Mouse (Mus musculus) midbrain, embryonic 14.5 days (tissue): Measurements from ENCODE around the gene Fam92b. TPM values are rescaled to one million over a fixed set of nuclear protein-coding genes. Genes with fewer than 3 reads are reported as not detected.
A peak's percentile ranks its signal among the peaks of the same experiment; 100 is the strongest.

Source experiments
- ATAC-seq: fragments of 200-750 bp; cut with Nextera tagmentation; 2 replicates; pipeline ENCODE4 v1.8.0; 2017; ENCODE audit warnings: moderate number of reproducible peaks, moderate library complexity; ENCODE audit not compliant: low FRiP score, low TSS enrichment
- DNase-seq: peaks from one replicate; pipeline ENCODE4 v3.0.0-alpha.2; 2015
- H3K27ac ChIP-seq: fragments of 300-500 bp; sonication (generic); replicated peaks from 2 replicates; pipeline ENCODE4 v1.5.1; 2014; ENCODE audit warnings: mild to moderate bottlenecking, low read depth, low read length, moderate library complexity
- H3K27me3 ChIP-seq: fragments of 300-500 bp; sonication (generic); 2 replicates; pipeline ENCODE4 v1.6.1; 2014; ENCODE audit warnings: low read length, control low read depth, mixed read lengths; ENCODE audit not compliant: control insufficient read depth, insufficient read depth
- H3K36me3 ChIP-seq: fragments of 300-500 bp; sonication (generic); 2 replicates; pipeline ENCODE4 v1.6.1; 2014; ENCODE audit warnings: low read length, control low read depth; ENCODE audit not compliant: control insufficient read depth, insufficient read depth
- H3K4me1 ChIP-seq: fragments of 300-500 bp; sonication (generic); 2 replicates; pipeline ENCODE4 v1.6.1; 2014; ENCODE audit warnings: mild to moderate bottlenecking, antibody characterized with exemption, low read length, control low read depth; ENCODE audit not compliant: control insufficient read depth, insufficient read depth
- H3K4me2 ChIP-seq: fragments of 300-500 bp; sonication (generic); 2 replicates; pipeline ENCODE4 v1.6.1; 2014; ENCODE audit warnings: mild to moderate bottlenecking, low read length, moderate library complexity
- H3K4me3 ChIP-seq: fragments of 300-500 bp; sonication (generic); replicated peaks from 2 replicates; pipeline ENCODE4 v1.5.1; 2014; ENCODE audit warnings: low read depth, low read length
- H3K9ac ChIP-seq: fragments of 300-500 bp; sonication (generic); replicated peaks from 2 replicates; pipeline ENCODE4 v1.6.1; 2014; ENCODE audit warnings: mild to moderate bottlenecking, low read length, moderate library complexity
- H3K9me3 ChIP-seq: fragments of 300-500 bp; sonication (generic); 2 replicates; pipeline ENCODE4 v1.6.1; 2016; ENCODE audit warnings: low read length, control low read depth, mixed read lengths; ENCODE audit not compliant: control insufficient read depth
- WGBS: fragments of 180-500 bp; shearing (Covaris S2); extraction: QIAGEN DNeasy Blood & Tissue Kit; methylation state at CpG from one replicate; pipeline ENCODE4 v1.1.7; 2014; 5-methylcytosine and 5-hydroxymethylcytosine counted together
- polyA plus RNA-seq: library from polyadenylated mRNA; unstranded; fragments of >200 nt; fragmentation: Nextera tagmentation; extraction: Ambion mirVana; gene quantifications from 2 replicates; pipeline ENCODE4 v1.2.1, GENCODE M21; 2014

Gene Fam92b
- polyA plus RNA-seq, 1 experiment from 2014 or later, result 1.8 TPM

DNA sequence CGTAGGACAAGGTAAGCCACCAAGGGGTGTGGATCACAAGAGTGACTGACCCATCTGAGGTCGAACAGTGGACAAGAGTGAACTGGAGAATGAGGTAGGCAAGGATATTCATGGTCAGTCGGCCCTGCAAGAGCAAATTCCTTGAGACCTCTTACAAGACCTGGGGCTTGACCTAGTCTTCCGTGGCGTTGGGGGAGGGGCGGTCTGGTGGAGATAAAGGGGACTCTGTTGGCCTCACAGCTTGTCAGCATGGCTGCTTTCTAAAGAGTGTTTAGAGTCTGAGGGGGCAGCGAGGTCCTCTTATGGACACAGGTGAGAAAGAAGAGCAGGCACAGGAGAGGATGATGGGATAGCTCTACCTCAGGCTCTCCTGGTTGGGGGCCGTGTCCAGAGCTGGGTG lies 8.1 kb downstream of the Fam92b start:
- H3K4me3 ChIP-seq, result no peak overlapping the region
- DNase-seq (no peak), ATAC-seq (no peak)
- H3K27me3 ChIP-seq, result peaks cover 5% of the 10 kb centered on the region; the same call in 1 of the 2 replicates
- no peak overlapping the region for H3K4me2 ChIP-seq
- H3K9me3 ChIP-seq, result no peaks in the 10 kb centered on the region
- H3K27ac ChIP-seq, result no peak overlapping the region
- no peaks in the 10 kb centered on the region for H3K36me3 ChIP-seq
- H3K9ac ChIP-seq, result no peak overlapping the region
- 27% methylated on average over 8 of the region's 8 CpGs for WGBS
- H3K4me1 ChIP-seq, result peaks cover 10% of the 10 kb centered on the region

DNA sequence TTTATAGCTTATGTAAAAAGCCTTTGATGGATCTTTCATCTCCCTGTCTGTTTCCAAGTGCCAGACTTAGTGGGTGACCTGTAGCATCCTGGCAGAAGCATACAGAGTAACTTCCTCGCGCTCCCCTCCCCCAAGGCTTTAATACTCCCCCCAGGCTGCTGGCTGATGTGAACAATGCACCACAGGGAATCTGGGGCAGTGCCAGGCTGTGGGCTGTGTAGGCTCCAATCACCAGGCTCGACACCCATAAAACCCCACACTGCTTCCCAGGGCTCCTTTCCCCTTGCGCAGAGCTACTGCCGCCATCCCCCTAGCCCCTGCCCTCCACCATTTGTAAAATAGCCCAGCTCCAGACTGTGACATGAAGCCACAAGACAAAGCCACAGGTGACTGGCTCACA lies 9.4 kb downstream of the Fam92b start:
- H3K27ac ChIP-seq, result no peak overlapping the region; the same call in 1 of the 2 replicates
- peaks cover 10% of the 10 kb centered on the region for H3K4me1 ChIP-seq
- 21% methylated on average over 5 of the region's 5 CpGs for WGBS
- H3K9ac ChIP-seq, result no peak overlapping the region
- no peaks in the 10 kb centered on the region for H3K9me3 ChIP-seq
- H3K4me2 ChIP-seq, result peak overlapping the region; percentile 19; the same call in 1 of the 2 replicates
- DNase-seq (peak; percentile 68), ATAC-seq (peak; percentile 31; the same call in 1 of the 2 replicates)
- H3K36me3 ChIP-seq, result 0 out of 2 replicates have a peak, but pooled peaks cover under 1% of the 10 kb centered on the region
- peaks cover 5% of the 10 kb centered on the region; the same call in 1 of the 2 replicates for H3K27me3 ChIP-seq
- no peak overlapping the region for H3K4me3 ChIP-seq

GRCm38 (mm10) chr8:120167136-120167535 lies 10.1 kb downstream of the Fam92b start:
- H3K4me1 ChIP-seq, result peaks cover 10% of the 10 kb centered on the region
- no peak for ATAC-seq
- no peaks in the 10 kb centered on the region for H3K9me3 ChIP-seq
- DNase-seq, result no peak
- WGBS, result 90% methylated on average over 8 of the region's 8 CpGs
- no peak overlapping the region for H3K4me2 ChIP-seq
- peaks cover 5% of the 10 kb centered on the region; the same call in 1 of the 2 replicates for H3K36me3 ChIP-seq
- H3K27ac ChIP-seq, result no peak overlapping the region
- H3K4me3 ChIP-seq, result no peak overlapping the region
- no peak overlapping the region for H3K9ac ChIP-seq
- peaks cover 3% of the 10 kb centered on the region; the same call in 1 of the 2 replicates for H3K27me3 ChIP-seq

DNA sequence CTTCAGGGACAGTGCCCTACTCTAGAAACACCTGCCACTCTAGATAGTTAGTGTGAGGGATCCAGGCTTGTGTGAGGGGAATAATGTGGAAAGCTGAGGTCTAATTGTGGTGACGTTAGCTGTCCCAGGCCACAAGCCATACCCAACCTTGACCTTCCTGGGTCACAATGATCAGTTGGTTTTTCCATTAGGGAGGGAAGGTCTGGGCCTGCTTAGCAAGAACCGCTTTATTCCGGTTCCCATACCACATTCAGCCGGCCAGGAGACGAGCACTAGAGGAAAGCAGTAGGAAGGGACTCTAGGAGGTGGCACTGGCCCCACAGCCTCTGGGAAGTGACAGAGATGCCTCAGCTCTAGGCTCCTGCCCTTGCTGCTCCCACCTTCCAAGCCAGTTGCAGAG lies 13.2 kb downstream of the Fam92b start:
- Histone ChIP-seq H3K27ac (no peak overlapping the region), H3K4me2 (no peak overlapping the region), H3K9me3 (no peaks in the 10 kb centered on the region), H3K36me3 (peaks cover 20% of the 10 kb centered on the region; the same call in 1 of the 2 replicates), H3K9ac (no peak overlapping the region), H3K4me1 (peaks cover 10% of the 10 kb centered on the region), H3K27me3 (no peaks in the 10 kb centered on the region), H3K4me3 (no peak overlapping the region)
- DNase-seq, result no peak
- no peak for ATAC-seq
- WGBS, result 89% methylated on average over 5 of the region's 5 CpGs

- WGBS, result 57% methylated on average over 8 of the region's 8 CpGs
- Histone ChIP-seq H3K4me2 (no peak overlapping the region), H3K36me3 (peaks cover 20% of the 10 kb centered on the region; the same call in 1 of the 2 replicates), H3K9me3 (no peaks in the 10 kb centered on the region), H3K9ac (no peak overlapping the region), H3K4me1 (peaks cover 9% of the 10 kb centered on the region), H3K27me3 (no peaks in the 10 kb centered on the region), H3K27ac (no peak overlapping the region), H3K4me3 (no peak overlapping the region)
- ATAC-seq (no peak), DNase-seq (no peak)
These were observed 13.9 kb downstream of the Fam92b start for GRCm38 (mm10) chr8:120163376-120163775.

DNA sequence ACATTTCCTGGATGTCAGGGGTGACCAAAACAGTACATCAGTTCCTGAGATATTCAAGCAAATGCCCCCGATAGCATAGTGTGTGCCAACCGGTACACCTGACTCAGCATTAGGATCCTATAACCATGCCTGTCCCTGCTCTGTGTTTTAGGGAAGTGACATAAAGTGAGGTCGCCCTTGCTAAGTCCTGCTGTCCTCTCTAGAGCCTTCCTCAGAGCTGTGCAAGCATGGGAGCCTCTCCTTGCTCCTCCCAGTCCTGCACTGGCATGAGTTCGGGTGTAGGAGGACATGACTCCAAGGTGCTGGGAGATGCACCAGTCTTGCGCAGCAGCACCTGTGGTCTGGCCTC lies 14.9 kb downstream of the Fam92b start:
- Histone ChIP-seq H3K9ac (no peak overlapping the region), H3K36me3 (peaks cover 20% of the 10 kb centered on the region; the same call in 1 of the 2 replicates), H3K27me3 (no peaks in the 10 kb centered on the region), H3K27ac (no peak overlapping the region), H3K4me1 (0 out of 2 replicates have a peak, but pooled peaks cover 3% of the 10 kb centered on the region), H3K4me3 (no peak overlapping the region), H3K9me3 (no peaks in the 10 kb centered on the region), H3K4me2 (no peak overlapping the region)
- DNase-seq, result no peak
- WGBS, result 90% methylated on average over 5 of the region's 5 CpGs
- no peak for ATAC-seq

DNA sequence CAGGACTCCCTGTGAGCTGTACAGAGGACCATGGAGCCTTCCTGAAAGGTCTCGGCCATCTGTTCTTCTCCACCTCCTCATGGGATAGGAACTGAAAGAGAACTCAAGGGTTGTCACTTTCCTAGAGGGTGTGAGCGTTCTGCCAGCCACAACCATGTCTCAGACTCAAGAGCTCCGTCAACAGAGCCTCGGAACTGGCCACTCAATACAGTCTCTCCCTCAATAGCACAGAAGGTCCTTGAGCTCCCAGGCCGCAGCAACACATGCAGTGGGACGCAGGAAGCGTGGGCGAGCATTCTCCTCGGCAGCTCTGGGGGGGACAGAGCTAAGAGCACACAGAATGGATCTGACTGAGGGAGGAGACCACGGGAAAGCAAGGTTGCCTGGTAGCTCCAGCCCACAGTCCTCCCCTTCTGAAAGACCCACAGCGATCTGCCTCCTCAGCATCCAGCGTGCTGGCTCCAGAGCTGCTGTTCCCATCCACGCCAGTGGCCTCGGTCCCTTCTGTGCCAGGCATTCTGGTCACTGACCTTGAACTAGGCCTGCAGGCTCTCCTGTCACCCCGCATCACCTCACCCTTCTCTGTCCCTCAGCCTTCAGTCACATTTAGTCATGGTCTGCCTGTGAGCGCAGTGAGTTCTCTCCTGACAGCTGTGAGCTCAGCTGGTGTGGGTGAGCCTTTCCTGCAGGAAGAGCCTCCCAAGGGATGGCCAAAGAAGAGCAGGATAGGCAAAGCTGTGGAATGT lies 15.4 kb downstream of the Fam92b start:
- WGBS, result 73% methylated on average over 16 of the region's 16 CpGs
- Histone ChIP-seq H3K9me3 (no peaks in the 10 kb centered on the region), H3K4me2 (no peak overlapping the region), H3K27ac (no peak overlapping the region), H3K27me3 (no peaks in the 10 kb centered on the region), H3K4me1 (no peaks in the 10 kb centered on the region), H3K4me3 (no peak overlapping the region), H3K9ac (no peak overlapping the region; the same call in 1 of the 2 replicates), H3K36me3 (peaks cover 20% of the 10 kb centered on the region; the same call in 1 of the 2 replicates)
- DNase-seq (no peak), ATAC-seq (no peak)

GRCm38 (mm10) chr8:120160366-120160765 lies 16.9 kb downstream of the Fam92b start:
- no peak for ATAC-seq
- Histone ChIP-seq H3K27ac (no peak overlapping the region), H3K9me3 (no peaks in the 10 kb centered on the region), H3K4me3 (no peak overlapping the region), H3K36me3 (peaks cover 23% of the 10 kb centered on the region; the same call in 1 of the 2 replicates), H3K4me1 (no peaks in the 10 kb centered on the region), H3K9ac (no peak overlapping the region), H3K27me3 (no peaks in the 10 kb centered on the region), H3K4me2 (no peak overlapping the region)
- WGBS, result 85% methylated on average over 8 of the region's 8 CpGs
- no peak for DNase-seq

- ATAC-seq (no peak), DNase-seq (no peak)
- no peak overlapping the region for H3K4me2 ChIP-seq
- no peak overlapping the region for H3K9ac ChIP-seq
- 68% methylated on average over 7 of the region's 7 CpGs for WGBS
- no peak overlapping the region for H3K27ac ChIP-seq
- H3K36me3 ChIP-seq, result peaks cover 23% of the 10 kb centered on the region
- H3K4me1 ChIP-seq, result no peaks in the 10 kb centered on the region
- no peaks in the 10 kb centered on the region for H3K9me3 ChIP-seq
- H3K4me3 ChIP-seq, result no peak overlapping the region
- H3K27me3 ChIP-seq, result no peaks in the 10 kb centered on the region
These were observed 24.6 kb downstream of the Fam92b start for GRCm38 (mm10) chr8:120152636-120153035.
